Mouse (Mus musculus): ENCODE measurements around the gene Atp6v0a1.

DNA sequence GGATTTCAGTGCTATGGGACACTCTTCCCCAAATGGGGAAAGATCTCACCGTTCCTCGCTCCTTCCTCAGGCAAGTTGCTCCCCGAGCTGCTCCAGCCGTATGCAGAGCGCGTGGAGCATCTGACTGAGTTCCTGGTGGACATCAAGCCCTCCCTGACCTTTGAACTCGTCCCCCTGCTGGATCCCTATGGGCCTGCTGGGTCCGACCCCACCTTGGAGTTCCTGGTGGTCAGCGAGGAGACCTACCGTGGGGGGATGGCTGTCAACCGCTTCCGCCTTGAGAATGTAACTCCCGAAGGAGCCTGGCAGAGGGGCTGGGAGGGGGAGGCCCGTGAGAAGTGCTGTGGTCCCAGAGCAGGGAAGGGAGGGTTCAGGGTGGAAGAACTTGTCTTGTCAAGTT, 75.0 kb downstream of the Atp6v0a1 start:
- TF ChIP-seq CTCF (IDR thresholded peaks at IDR 0.05; ENCODE audit: control insufficient read depth, insufficient read depth, low read length) (no peak), POLR2A (IDR thresholded peaks at IDR 0.05; ENCODE audit: borderline replicate concordance, control insufficient read depth, low read depth, low read length) (no peak)
